Mouse (Mus musculus): ENCODE measurements around the gene Csnk1g1.

The Csnk1g1 gene

GRCm38 (mm10) chr9:65995603-65996376 lies 87.1 kb downstream of the Csnk1g1 start:
- DNase-seq (ENCODE audit: low spot score) = no peak

- DNase-seq (ENCODE audit: low spot score) = no peak
These were observed 90.2 kb downstream of the Csnk1g1 start for GRCm38 (mm10) chr9:65998965-65999364.

DNA sequence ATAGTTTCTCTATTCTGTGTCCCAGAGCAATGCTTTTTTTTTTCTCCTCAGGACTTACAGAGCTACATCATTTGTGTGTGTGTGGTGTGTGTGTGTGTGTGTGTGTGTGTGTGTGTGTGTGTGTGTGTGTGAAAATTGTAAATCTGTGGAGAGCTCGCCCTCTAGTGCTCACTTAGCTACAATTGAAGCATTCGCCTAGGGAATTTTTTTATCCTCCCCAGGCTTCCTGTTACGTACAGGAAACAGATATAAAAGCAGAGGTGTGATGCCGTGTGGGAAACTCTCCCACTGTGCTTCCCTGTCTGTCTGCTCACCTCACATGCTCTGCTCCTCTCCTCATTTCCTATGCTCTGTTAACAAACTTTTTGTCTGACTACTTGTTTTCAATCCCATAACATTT lies 95.7 kb downstream of the Csnk1g1 start:
- peak; percentile 64 for DNase-seq (ENCODE audit: low spot score)

- DNase-seq (ENCODE audit: low spot score) = peak; percentile 21
These were observed 99.0 kb downstream of the Csnk1g1 start for GRCm38 (mm10) chr9:66007603-66008202.

DNA sequence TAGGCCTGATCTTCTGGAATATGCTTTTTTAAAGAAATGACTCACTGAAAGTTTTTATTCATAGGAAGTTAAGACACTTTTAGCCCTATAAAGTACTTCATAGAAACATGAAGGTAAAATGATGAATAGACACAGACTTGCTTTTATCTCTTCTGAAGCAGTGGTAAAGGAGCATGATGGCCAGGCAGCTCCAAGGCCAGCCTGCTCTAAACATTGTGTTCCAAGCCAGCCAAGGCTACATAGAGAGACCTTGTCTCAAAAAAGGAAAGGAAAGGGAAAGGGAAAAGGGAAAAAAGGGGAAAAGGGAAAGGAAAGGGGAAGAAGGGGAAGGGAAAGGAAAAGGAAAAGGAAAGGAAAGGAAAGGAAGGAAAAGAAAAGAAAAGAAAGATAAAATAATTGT lies 111.9 kb downstream of the Csnk1g1 start:
- no peak for DNase-seq (ENCODE audit: low spot score)

GRCm38 (mm10) chr9:66038082-66038481 lies 129.4 kb downstream of the Csnk1g1 start:
- DNase-seq (ENCODE audit: low spot score) = peak; percentile 53

DNA sequence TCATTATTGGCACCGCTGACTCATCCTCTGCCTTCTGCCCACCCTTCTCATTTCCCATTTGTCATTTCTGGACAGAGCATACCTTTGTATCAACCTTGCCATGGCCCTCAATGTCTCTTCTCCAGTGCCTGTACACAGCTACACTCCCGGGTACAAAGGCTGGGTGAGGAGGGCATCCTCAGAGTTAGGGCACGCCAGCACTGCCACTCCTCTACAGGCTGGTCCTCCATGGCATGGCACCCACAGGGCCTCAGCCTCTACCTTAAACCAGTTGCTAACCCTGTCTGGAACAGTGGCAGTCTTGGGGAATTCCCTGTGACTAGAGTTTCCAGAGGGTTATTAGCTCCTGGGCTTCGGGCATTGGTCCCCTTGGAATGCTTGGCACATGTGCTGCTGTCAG lies 129.9 kb downstream of the Csnk1g1 start:
- no peak for DNase-seq (ENCODE audit: low spot score)

GRCm38 (mm10) chr9:66039290-66039689 lies 130.6 kb downstream of the Csnk1g1 start:
- DNase-seq (ENCODE audit: low spot score) = no peak

DNA sequence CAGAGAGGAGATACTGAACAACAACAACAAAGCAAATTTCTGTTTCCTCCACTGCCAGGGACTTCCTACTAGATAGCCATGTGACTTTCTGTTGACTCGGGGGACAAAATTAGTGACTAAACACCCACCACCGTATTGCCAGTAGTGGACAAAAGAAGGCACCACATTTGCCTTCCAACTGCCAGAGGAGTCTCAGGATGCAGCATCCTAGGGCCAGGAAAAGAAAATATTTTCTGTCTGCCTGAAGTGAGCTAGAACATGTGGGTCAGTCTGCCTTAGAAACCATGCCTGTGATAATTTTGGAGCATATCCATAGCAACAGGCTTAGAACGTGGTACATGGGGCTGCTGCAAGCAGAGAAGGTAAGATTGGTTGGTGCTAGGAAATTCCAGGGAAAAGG lies 132.1 kb downstream of the Csnk1g1 start:
- DNase-seq (ENCODE audit: low spot score) = no peak

DNA sequence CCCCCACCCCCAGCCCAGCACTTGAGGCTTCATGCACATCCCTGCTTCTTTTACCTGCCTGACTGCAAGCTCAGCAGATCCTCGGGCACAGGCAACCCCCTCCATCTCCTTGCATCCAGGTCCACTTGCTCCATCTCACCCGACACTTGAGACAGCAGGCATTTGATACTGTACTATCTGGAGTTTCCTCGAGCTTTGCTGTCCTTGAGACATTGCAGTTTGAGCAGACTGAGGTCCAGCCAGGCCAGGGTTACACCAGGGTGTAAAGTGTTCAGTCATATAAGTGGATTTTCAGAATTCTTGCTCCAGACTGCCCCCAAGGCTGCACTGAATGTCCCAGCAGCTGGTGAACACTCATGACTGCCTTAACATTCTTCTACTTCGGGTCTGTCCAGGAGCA lies 133.6 kb downstream of the Csnk1g1 start:
- no peak for DNase-seq (ENCODE audit: low spot score)

GRCm38 (mm10) chr9:66043241-66043640 lies 134.5 kb downstream of the Csnk1g1 start:
- no peak for DNase-seq (ENCODE audit: low spot score)

DNA sequence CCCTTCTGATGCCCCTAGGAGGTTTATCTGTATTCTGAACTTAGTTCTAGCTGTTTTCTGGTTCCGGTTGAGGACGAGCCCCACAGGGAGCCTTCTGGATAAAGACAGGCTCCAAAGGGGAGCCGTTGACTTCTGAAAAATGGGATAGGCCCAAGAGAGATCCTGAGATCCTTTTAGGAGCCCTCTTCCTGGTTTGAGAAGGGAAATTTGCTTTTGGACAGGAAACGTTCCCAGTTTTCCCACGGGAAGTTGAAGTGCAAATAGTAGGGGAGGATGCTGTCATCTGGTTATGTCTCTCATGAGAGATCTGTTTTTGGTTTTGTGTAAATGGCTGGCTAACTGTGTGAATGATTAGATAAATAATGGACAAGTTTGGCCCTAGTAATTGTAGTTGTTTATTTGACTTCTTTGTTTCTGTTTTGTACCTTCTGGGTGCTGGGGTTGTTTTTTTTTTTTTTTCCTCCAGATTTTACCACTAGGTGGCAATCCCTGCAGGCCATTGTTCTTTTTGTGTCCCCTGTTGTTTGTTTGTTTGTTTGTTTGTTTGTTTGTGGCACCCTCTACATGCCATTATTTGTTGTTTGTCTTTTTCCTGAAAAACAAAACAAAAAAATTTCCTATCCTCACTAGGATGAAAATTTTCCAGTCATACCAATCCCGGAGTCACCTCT lies 141.3 kb downstream of the Csnk1g1 start:
- no peak for DNase-seq (ENCODE audit: low spot score)

DNA sequence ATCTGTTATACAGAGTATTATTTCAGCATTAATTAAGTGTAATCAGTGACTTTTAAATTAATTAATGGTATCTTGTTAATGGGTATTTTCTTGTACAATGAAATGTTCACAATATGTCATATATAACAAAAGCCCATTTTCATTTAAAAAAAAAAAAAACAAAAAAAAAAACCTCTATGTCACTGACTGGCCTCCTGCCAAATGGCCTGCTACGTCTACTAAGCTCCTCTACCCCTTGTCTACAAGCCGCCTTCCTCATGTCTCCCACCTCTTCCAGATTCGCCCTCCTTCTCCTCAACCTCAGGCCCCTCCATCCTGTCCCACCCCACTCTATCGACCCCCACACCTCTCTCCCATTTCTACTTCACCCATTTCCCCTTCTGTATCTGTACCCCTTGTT lies 142.8 kb downstream of the Csnk1g1 start:
- no peak for DNase-seq (ENCODE audit: low spot score)

GRCm38 (mm10) chr9:66052731-66053130 lies 144.0 kb downstream of the Csnk1g1 start:
- DNase-seq (ENCODE audit: low spot score) = no peak

DNA sequence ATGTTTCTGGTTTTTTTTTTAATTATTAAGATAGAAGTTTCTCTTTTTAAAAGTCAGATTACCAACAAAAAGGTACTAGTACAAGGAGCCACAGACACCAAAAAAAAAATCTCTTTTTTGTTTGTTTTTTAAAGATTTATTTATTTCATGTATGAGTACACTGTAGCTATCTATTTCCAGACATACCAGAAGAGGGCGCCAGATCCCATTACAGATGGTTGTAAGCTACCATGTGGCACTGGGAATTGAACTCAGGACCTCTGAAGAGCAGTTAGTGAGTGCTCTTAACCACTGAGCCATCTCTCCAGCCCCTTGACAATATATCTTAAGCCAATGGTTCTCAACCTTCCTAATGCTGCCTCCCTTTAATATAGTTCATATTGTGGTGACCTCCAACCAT lies 144.9 kb downstream of the Csnk1g1 start:
- DNase-seq (ENCODE audit: low spot score) = no peak

GRCm38 (mm10) chr9:66059583-66060307 lies 151.0 kb downstream of the Csnk1g1 start, which contains the start of gene Ppib:
Ppib (plus strand) TSS chr9:66060222.
- peak; percentile 98 for DNase-seq (ENCODE audit: low spot score)

GRCm38 (mm10) chr9:66060308-66060647 lies 151.6 kb downstream of the Csnk1g1 start:
- DNase-seq (ENCODE audit: low spot score) = no peak

GRCm38 (mm10) chr9:66060986-66061385 lies 152.3 kb downstream of the Csnk1g1 start:
- no peak for DNase-seq (ENCODE audit: low spot score)

DNA sequence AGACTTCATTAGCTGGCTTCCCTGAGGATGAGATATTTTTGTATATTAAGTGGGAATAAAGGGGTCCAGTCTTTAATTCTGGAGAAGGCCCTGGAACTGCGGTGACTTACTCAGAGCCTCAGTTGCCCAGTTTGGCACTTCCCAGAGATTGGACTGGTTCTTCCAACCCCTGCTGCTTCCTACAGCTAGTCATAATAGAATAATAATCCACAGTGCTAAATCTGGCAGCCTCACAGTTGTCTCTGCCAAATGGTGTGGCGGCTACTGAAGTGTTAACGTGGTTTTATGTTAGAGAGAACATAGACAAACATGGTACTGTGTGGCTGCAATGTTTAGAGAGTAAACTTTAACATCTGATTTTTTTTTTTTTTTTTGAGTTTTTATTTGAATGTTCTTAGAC lies 152.9 kb downstream of the Csnk1g1 start:
- no peak for DNase-seq (ENCODE audit: low spot score)

DNA sequence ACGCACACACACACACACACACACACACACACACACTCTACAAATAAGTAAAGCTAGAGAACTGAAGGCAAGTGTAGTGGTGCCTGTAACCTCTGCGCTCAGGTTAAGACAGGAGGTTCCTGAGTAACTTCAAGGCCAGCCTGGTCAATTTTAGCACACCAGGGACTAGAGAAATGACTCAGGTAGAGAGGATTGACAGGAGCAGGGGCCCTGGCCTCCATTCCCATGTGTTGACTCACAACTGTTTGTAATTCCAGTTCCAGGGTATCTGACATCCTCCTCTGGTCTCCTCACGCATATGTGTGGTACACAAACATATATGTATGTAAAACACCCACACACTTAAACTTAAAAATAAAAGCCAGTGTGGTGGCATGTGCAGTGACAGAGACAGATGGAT lies 154.7 kb downstream of the Csnk1g1 start:
- DNase-seq (ENCODE audit: low spot score) = no peak

DNA sequence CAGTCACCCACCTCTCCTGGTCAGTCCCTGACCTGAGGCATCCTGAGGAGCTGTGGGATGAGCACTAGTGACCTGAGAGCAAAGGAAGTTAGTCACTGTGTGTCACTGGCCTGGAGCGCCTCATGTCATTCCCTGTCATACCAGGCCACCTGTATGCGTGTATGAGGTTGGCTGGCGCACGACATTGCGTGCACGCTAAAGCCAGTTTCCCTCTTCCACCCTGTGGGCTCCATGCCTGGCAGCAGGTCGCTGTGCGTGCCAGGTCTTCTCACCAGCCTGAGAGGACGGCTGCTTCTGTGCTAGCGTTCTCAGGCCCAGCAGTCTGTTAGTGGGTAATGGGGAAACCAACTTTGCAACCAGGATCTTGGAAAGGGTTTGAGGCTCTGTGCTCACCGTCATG lies 155.6 kb downstream of the Csnk1g1 start:
- no peak for DNase-seq (ENCODE audit: low spot score)

GRCm38 (mm10) chr9:66066791-66067190 lies 158.1 kb downstream of the Csnk1g1 start:
- no peak for DNase-seq (ENCODE audit: low spot score)

GRCm38 (mm10) chr9:66067542-66067941 lies 158.8 kb downstream of the Csnk1g1 start:
- peak; percentile 36 for DNase-seq (ENCODE audit: low spot score)

Measured in layer of hippocampus, adult 11-12 months (tissue).